Mouse (Mus musculus) yolk sac, embryonic 10.5 days (tissue): ENCODE data around the gene Idh1.
"Not testable (repeated sequence)": the region's sequence is repeated elsewhere in the genome, so short reads cannot be mapped to it uniquely, and the experiment has no call there.

Source experiments
- DNase-seq: peaks from one replicate; pipeline ENCODE4 v3.0.0-alpha.2; 2017; ENCODE audit warnings: low spot score

The Idh1 gene

GRCm38 (mm10) chr1:65186287-65187073, at the start of gene Idh1, which contains the start of gene Pikfyve:
TSS of gene Idh1 (minus strand) at chr1:65186500.
TSS of gene Pikfyve (plus strand) at chr1:65186683.
- peak; percentile 99 for DNase-seq

- no peak for DNase-seq
These were observed 44.3 kb upstream of the Idh1 start for GRCm38 (mm10) chr1:65230566-65230965.

- not testable (repeated sequence) for DNase-seq
These were observed 43.5 kb upstream of the Idh1 start for GRCm38 (mm10) chr1:65229768-65230167.

GRCm38 (mm10) chr1:65227681-65228080, 41.4 kb upstream of the Idh1 start:
- no peak for DNase-seq

GRCm38 (mm10) chr1:65223654-65224053, 37.4 kb upstream of the Idh1 start:
- no peak for DNase-seq

- no peak for DNase-seq
These were observed 31.7 kb upstream of the Idh1 start for GRCm38 (mm10) chr1:65217972-65218371.

GRCm38 (mm10) chr1:65217567-65217966, 31.3 kb upstream of the Idh1 start:
- DNase-seq, result no peak

- DNase-seq, result no peak
These were observed 26.9 kb upstream of the Idh1 start for GRCm38 (mm10) chr1:65213214-65213613.

GRCm38 (mm10) chr1:65204299-65204698, 18.0 kb upstream of the Idh1 start:
- no peak for DNase-seq

GRCm38 (mm10) chr1:65198861-65199260, 12.6 kb upstream of the Idh1 start:
- no peak for DNase-seq

GRCm38 (mm10) chr1:65198425-65198824, 12.1 kb upstream of the Idh1 start:
- DNase-seq, result no peak

- DNase-seq, result no peak
These were observed 6.9 kb upstream of the Idh1 start for GRCm38 (mm10) chr1:65193226-65193625.

- no peak for DNase-seq
These were observed 3.9 kb upstream of the Idh1 start for GRCm38 (mm10) chr1:65190172-65190571.

- DNase-seq, result no peak
These were observed 752 bp upstream of the Idh1 start for GRCm38 (mm10) chr1:65187074-65187430.

GRCm38 (mm10) chr1:65185524-65186205, 635 bp downstream of the Idh1 start:
- DNase-seq, result no peak

GRCm38 (mm10) chr1:65185011-65185410, 1.3 kb downstream of the Idh1 start:
- DNase-seq, result no peak

GRCm38 (mm10) chr1:65183994-65184393, 2.3 kb downstream of the Idh1 start:
- DNase-seq, result no peak

GRCm38 (mm10) chr1:65181459-65181858, 4.8 kb downstream of the Idh1 start:
- DNase-seq, result no peak

GRCm38 (mm10) chr1:65179634-65180249, 6.6 kb downstream of the Idh1 start:
- DNase-seq, result peak; percentile 47

- peak; percentile 99 for DNase-seq
These were observed 7.3 kb downstream of the Idh1 start for GRCm38 (mm10) chr1:65178902-65179432.

GRCm38 (mm10) chr1:65178126-65178901, 8.0 kb downstream of the Idh1 start:
- DNase-seq, result peak; percentile 94

- no peak for DNase-seq
These were observed 8.8 kb downstream of the Idh1 start for GRCm38 (mm10) chr1:65177452-65177851.
